Mouse (Mus musculus): ENCODE results near the gene Slc25a43.
"Not testable (repeated sequence)": the region's sequence is repeated elsewhere in the genome, so short reads cannot be mapped to it uniquely, and the experiment has no call there.

Gene Slc25a43

GRCm38 (mm10) chrX:36794571-36794970 is 51.1 kb downstream of the Slc25a43 start:
- no peak for DNase-seq

DNA sequence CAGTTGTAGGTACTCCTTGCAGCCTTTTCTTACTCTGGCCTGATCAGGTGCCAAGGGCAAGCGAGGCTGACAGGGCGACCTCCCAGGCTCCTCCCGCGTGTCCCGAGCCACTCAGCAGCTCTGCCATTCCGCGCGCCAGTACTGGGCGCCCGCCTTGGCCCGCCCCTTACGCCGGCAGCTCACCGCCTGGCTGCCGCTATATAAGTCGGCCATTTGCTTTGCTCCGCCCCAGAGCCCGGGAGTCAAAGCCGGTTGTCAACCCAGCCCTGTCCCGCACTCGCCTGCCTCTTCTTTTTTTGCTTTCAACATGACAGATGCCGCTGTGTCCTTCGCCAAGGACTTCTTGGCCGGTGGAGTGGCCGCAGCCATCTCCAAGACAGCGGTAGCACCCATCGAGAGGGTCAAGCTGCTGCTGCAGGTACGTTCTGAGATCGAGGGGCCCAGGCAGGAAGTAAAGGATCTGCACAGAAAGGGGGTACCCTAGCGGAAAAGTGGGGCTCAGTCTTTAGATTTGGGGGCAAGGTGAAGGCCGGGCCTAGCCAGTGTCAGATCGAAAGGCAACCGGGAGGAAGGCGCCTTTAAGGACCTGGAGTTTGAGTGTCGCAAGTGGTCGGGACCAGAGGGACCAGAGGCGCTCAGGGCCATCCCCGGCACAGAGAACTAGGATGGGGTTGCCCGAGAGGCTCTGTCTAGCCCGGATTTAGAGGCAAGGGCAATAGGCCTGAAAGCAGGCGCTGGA is 52.1 kb downstream of the Slc25a43 start, which contains the start of gene Slc25a5:
Gene Slc25a5, plus strand, starts transcription at position 228 of the 739 bp plus-strand sequence.
- DNase-seq: peak; percentile 83

DNA sequence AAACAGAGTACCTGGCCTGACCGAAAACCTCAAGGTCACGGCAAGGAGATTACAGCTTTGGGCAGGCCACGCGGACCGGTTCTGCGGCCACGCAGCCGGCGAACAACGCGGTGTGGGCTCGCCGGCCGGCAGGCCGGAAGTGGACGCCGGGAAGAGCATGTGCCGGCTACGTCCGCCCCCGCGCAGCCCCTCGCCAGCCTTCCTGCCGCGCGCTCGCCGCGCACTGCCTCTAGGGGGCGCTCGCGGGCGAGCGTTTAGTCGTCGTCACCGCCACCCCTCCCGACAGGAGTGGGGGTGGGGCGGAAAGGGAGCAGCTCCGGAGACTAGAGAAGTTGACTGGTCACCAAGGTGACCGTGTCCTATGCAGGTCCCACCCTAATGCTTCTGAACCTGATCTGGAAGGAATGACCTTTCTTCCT is 52.7 kb downstream of the Slc25a43 start:
- peak; percentile 85 for DNase-seq

DNA sequence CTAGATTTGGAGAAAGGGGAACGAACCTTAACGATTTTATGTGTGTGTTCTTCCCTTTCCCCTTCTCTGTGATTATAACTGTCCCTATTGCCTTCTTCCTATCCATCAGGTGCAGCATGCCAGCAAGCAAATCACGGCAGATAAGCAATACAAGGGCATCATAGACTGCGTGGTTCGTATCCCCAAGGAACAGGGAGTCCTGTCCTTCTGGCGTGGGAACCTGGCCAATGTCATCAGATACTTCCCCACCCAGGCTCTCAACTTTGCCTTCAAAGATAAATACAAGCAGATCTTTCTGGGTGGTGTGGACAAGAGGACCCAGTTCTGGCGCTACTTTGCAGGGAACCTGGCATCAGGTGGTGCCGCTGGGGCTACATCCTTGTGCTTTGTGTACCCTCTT is 53.3 kb downstream of the Slc25a43 start:
- DNase-seq: not testable (repeated sequence)

DNA sequence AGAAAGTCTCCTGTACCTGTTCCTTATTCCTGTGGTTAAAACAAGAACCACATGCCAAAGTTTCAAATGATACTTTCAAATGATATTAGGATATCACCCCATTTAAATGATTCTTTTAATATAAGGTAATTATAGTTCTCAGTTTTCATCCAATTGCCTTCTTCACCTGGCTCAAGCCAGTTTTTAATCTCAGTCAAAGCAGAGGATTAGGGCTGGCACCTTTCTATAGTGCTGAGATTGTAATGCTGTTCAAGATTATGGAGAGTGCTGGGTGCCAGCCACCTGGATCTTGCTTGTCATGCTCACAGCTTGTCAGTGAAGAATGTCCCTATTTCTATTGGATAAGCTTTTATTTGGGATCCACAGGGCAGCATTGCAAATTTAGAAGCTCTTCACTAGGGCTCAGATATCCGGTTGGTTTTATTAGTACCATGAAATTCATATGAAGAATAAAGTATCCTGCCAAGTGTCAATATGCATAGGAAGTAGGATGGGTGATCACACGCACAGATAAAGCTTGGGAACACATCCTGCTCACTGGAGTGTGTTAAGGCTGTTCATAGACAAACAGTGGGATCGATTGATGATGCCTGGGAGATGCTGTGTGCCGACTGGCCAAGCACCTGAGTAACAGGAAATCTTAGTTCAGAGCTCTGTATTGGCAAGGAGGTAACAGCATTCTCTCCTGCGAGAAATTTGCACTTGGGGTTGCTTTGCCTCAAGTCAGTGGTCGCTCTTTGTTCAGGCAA is 55.8 kb downstream of the Slc25a43 start:
- DNase-seq: no peak

DNA sequence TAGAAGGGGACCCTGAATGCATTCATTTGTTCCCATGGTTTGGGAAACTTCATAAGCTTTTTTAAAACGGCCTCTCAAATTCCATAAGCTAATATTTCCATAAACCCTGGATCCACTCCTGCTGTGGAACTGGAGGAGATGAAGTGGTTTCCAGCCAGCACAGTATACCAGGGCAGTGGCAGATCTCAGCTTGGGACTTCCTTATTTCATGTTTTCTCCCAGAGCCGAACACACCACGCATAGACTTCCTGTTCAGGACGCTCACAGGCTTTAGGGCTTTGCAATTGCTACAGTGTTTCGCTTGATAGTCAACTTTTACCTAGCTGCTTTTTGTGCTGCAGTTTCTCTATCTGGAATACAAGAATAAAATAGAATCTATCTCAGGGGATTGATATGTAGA is 59.7 kb downstream of the Slc25a43 start:
- no peak for DNase-seq

DNA sequence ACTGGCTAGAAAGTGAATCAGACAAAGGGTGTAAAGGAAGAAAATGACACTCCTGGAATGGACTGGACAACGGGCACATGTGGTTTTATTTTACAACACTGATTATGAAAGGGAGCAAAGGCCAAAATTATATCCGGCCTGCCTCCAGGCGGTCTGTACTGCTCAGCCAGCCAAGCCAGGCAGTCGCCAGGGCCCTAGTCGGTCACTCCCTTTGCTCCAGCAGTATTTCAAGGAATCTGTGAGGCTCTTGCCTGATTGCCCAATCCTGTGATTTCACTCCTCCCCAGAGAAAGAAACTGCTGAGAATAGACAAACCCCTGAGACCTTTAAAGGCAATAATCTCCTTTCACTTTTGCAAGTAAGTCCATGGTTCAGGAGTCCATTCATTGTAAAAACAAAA is 60.7 kb downstream of the Slc25a43 start:
- DNase-seq: peak; percentile 32

DNA sequence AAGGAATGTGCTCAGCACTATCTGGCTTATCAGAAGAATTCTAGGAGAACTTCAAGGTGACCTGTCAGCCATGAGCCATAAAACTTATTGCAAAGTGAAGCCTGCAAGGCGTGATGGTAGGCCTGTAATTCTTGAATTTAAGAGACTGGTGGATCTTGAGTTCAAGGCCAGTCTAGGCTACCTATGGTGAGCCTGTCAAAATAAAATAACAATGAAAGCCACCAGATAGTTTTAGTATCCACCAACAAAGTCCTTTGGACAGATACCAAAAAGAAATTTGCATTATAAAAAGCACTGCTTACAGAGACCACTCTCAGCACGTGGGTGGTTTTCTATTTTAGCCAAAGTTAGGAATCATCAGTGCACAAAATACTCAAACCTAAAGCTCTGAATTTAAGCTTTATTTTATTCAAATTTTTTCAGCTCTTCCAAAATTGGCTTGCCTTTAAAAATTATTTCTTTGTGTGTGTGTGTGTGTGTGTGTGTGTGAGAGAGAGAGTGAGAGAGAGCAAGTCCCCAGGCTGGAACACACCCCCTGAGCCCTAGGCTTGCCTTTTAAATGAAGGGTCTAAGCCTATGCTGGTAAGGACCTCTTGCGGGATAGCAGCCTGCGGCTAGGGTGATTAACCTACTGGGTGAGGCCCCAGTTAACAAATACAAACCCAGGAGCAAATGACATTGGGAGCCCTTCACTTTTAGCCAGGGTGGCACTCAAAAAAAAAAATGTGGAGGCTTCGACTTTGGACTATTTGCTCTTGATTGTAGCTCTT is 62.2 kb downstream of the Slc25a43 start:
- DNase-seq: no peak

DNA sequence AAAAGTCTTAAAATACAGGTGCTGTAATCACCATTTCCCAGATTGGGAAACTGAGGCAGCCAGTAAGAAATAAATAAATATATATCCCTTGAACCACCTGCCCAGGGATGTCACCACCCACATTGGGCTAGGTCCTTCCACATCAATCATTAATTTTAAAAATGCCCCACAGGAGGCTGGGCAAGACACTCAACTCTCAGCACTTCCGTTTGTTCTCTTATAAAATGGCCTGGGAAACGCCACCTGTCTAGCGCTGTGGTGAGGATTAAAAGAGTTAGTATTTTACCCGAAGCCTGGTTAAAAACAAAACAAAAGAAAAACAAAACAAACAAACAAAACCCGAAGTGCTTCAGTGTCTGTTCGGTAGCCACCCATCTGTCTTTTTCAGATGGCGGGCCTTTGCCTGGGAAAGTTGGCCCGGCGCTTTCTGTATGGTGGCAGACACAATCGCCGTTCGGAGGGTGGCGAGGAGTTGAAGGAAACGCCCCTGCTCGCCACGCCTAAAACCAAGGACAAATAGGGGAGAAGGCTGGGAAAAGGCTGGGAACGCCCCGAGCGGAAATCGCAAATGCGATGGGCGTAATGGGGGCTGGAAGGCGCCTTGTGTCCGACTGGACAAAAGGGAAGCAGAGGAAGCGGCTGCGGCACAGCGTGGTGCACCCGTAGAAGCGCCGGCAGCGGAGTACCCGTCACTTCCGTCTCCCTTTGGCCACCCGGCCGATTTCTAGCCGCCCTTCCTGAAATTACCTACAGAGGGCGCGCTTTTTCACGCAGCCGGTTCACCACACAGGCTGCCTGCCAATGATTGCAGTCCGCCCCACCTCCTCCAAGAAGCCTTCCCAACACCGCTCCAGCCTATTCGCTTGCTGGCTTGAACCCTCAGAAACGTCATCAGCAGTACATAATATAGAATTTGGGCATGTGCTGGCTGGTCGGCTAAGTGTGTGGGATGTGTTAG is 64.2 kb downstream of the Slc25a43 start:
- peak; percentile 89 for DNase-seq

- DNase-seq: no peak
Measured at GRCm38 (mm10) chrX:36808318-36808683, 64.8 kb downstream of the Slc25a43 start.

- peak; percentile 45 for DNase-seq
Measured at GRCm38 (mm10) chrX:36811377-36811776, 67.9 kb downstream of the Slc25a43 start.

DNA sequence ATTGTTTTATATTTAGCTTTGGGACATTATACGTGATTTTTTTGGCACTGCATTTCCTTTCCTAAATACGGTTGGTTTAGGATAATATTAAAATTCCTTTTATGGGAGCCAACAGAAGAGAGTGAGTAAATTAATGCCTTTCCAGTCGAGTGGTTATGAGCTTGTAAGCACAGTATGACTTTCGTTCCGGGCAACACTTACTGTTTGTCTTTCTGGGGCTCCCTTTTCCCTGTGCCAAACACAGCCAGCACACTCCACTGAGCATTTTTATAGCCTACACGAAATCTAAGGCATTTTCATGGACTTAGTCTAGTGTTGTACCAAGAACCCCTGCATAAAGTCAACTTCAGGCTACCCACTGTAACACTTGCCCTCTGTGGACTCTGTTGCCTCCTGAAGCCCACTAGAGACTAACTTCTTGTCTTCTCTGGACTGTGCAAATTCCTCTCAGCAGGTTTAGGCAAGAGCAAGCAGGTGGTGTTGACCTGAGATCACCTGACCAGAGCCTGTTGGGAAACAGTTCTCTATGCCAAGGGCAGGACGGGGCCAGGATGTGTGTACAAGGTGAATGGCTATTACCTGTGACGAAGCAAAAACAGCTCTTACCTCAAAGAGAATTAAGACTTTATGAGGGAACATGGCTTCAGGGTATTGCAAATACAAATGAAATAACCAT is 70.8 kb downstream of the Slc25a43 start:
- DNase-seq: no peak

- DNase-seq: no peak
Measured at GRCm38 (mm10) chrX:36815022-36815421, 71.6 kb downstream of the Slc25a43 start.

- DNase-seq: no peak
Measured at GRCm38 (mm10) chrX:36815439-36815838, 72.0 kb downstream of the Slc25a43 start.

DNA sequence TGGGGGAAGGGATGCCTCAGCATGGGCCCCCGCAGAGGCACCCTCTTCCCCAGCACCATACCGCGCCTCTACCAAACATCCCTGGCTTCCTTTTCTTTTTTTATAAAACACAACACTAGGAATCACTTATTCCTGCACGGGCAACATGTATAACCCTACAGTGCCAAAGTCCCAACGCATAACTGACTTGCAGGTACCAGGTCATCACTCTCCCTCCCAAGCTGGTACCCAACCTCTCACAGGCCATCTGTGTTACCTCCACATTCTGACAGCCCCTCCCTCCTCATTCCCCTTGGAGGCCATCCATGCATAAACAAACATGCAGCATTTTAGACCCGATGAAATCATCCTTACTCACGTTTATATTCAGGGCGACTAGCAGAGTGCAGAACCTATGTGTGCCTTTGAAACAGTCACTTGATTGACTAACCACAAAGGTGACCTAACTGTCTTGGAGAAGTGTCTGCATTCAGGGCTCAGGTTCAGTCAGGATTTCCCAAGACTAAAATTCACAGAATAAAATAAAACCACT is 73.0 kb downstream of the Slc25a43 start:
- no peak for DNase-seq

- DNase-seq: no peak
Measured at GRCm38 (mm10) chrX:36816953-36817441, 73.5 kb downstream of the Slc25a43 start.

GRCm38 (mm10) chrX:36819575-36819974 is 76.1 kb downstream of the Slc25a43 start:
- no peak for DNase-seq

- peak; percentile 68 for DNase-seq
Measured at GRCm38 (mm10) chrX:36820201-36820600, 76.7 kb downstream of the Slc25a43 start.

GRCm38 (mm10) chrX:36823932-36824711 is 80.7 kb downstream of the Slc25a43 start:
- no peak for DNase-seq

DNA sequence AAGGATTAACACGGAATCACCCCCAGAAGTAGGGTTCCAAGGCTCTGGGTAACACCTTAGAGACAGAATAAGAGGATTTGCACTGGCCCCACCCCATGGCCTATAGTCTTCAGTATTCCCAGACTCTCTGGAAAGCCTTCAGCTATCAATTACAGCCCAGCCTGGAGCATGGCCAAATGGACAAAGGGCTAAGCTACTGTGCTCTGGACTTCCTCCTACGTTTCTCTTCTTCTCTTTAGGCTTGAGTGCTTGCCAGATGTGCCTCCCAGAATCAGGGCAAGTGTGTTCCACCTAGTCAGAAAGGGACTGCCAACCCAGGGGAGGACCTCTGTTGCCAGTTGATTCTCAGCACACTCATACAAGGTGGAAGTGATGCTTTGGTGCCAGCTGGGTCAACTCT is 81.6 kb downstream of the Slc25a43 start:
- DNase-seq: no peak
